Mouse (Mus musculus): ENCODE results near the gene Evi2b. TPM values are rescaled to one million over a fixed set of nuclear protein-coding genes. Genes with fewer than 3 reads are reported as not detected.

Gene Evi2b
- polyA plus RNA-seq, 1 experiment = 0.88 TPM

DNA sequence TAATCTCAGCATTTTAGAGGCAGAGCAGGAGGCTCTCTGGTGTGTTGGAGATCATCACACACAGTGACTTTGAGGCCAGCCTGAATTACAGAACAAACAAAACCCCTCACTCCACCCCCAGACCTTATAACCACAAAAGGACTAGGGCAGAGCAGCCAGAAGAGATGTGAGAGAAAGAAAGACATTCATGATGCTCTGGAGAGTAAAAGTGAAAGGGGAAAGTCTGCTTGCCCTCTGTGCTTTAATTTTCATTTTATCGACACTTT is 681 bp upstream of the Evi2b start:
- no peak for DNase-seq (ENCODE audit: extremely low spot score in 1 of 2, low spot score in 1 of 2)

GRCm38 (mm10) chr11:79522944-79523343 is 618 bp downstream of the Evi2b start:
- DNase-seq (ENCODE audit: extremely low spot score in 1 of 2, low spot score in 1 of 2) = no peak

DNA sequence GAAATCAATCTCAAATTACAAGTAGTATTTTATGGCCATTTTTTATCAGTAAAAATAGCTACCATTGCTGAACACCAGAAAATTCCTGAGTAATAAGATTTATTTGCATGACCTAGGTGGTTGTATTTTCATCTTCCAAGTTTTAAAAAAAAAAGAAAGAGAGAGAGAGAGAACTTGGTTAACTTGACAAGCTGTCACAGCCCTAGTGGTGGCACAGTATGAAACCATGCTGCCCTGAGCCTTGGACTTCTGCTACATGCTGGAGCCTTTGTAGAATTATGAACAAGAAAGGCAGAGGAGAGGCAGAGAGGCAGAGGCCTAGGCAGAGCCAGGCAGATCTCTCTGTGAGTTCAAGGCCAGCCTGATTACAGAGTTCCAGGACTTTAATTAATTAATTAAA is 1.6 kb downstream of the Evi2b start:
- no peak for DNase-seq (ENCODE audit: extremely low spot score in 1 of 2, low spot score in 1 of 2)

DNA sequence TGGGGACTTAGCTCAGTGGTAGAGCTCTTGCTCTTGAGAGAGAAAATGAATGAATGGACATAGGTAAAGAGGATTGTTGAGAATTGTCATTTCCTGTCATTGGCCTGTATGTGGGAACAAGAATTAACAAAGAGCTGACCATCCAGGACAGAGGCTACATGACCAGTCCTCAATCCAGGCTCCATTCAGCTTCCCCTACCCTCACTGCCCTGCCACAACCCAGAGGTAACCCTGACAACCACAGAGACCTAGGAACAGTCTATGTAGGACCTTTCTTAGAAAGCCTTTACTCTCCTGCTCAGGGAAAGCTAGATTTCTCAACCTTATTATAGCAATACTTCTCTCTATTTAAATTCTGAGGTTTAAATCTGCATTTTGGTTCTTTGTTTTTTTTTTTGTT is 2.8 kb downstream of the Evi2b start:
- DNase-seq (ENCODE audit: extremely low spot score in 1 of 2, low spot score in 1 of 2) = no peak

DNA sequence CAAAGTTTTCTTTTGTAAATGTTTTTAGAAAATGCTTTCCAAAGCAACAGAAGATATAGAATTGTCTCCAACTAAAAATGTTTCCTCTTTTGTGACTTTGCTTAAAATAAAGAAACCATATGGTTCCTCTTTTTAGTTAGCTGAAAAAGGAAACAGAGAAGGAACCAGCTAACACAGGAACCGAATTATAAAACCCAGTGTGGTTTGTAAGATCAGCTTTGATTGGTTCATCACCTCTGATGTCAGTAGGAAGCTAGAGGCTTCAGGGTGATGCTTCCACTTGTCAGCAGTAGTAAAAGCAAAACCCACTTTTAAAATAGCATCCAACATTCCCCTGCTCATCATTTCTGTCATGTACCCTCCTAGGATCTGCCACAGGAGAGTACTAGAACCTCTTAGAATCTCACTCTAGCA is 3.7 kb downstream of the Evi2b start:
- DNase-seq (ENCODE audit: extremely low spot score in 1 of 2, low spot score in 1 of 2) = peak; percentile 76 to 80

- DNase-seq (ENCODE audit: extremely low spot score in 1 of 2, low spot score in 1 of 2) = no peak
Measured at GRCm38 (mm10) chr11:79519299-79519698, 4.3 kb downstream of the Evi2b start.

- no peak for DNase-seq (ENCODE audit: extremely low spot score in 1 of 2, low spot score in 1 of 2)
Measured at GRCm38 (mm10) chr11:79515798-79516197, 7.8 kb downstream of the Evi2b start.

DNA sequence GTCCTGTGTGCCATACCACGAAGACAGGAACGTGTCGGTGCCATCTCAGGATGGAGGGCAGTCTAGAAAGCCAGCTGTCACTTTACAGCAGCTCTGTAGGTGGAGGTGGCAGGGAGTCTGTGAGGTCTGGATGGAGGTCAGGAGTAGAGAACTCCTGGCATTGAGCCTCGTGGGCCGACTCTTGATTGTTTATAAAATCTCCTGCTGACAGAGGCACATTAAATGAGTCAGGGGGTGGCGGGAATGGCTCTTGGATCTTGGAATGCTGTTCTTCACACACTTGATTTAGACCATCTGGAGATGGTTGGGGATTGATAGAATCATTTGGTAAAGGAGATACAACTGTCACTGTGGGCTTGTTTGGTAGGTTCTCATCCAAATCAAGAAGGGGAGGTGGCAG is 8.2 kb downstream of the Evi2b start:
- DNase-seq (ENCODE audit: extremely low spot score in 1 of 2, low spot score in 1 of 2) = no peak

GRCm38 (mm10) chr11:79511970-79512369 is 11.6 kb downstream of the Evi2b start:
- DNase-seq (ENCODE audit: extremely low spot score in 1 of 2, low spot score in 1 of 2) = no peak

DNA sequence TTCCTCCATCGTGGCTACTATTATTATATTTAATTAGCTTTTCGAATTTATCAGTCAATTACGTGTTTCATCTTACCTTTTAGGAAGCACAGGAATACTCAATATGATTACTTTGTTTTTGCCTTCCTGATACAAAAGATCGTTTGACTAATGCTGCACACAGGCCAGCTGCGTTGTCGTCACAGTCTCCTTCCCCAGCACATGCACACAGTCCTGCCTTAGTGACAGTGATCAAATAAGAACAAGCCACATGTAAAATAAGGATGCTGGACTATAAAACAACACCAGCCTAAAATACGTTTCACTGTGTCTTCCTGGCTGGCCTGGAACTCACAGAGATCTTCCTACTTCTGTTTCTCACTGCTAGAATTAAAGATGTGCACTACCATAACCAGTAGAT is 19.1 kb downstream of the Evi2b start:
- no peak for DNase-seq (ENCODE audit: extremely low spot score in 1 of 2, low spot score in 1 of 2)

DNA sequence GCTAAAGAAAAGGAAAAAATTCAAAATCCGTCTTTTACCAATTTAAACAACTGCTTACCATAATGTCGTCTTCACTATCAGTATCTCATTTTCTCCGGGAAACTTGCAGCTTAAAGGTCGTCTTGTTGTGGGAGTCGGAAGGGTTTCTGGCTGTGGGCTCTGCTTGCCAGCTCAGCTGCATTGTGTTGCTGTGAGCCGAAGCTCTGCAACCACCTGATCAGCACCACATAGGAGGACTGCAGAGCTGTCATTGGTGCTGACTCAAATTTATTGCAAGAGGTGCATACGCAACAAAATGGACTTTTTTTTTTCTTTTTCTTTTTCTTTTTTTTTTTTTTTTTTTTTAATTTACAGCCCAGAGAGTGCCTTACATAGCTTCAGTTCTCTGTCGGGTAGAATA is 19.7 kb downstream of the Evi2b start, which contains the start of gene Omg:
Omg (minus strand) TSS at position 240 of the 400 bp plus-strand sequence.
- peak; percentile 68 to 83 for DNase-seq (ENCODE audit: extremely low spot score in 1 of 2, low spot score in 1 of 2)

GRCm38 (mm10) chr11:79502917-79503316 is 20.6 kb downstream of the Evi2b start:
- DNase-seq (ENCODE audit: extremely low spot score in 1 of 2, low spot score in 1 of 2) = peak in 1 of 2 experiments; percentile 45

DNA sequence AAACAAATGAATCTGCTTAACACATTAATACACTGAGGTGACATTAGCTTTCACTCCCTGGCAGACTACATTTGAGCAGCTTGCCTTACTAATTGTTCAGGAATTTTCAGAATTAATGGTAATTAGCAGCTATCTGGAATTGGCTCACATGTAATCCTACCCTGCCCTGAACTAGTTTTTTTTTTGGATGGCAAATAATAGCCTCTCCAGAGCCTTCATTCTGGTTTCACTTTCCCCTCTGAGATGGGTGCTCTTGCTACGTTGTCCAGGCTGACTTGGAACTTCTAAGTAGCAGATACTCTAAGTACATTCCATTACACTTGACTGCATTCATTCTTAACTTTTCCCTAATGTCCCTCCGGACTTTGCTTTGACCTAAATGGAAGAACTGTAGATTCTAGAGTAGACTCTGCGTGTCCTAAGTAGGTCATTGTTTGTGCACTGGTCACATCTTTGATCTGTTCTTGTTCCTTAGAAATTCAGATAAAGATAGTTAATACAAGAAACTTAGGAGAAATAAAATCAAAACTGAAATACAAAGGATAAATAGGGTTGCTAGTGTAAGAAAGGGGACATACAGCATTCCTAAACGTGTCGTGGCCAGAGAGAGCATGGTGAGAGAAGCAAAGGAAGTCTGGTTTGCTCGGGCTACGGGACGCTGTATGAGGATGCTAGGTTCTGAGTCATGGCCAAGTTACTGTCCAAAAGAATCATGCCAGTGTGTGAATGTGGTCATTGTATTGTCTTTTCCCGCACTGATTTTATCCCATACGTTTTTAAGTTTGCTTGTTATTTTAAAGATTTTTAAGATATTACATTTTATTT is 28.4 kb downstream of the Evi2b start:
- DNase-seq (ENCODE audit: extremely low spot score in 1 of 2, low spot score in 1 of 2) = no peak

GRCm38 (mm10) chr11:79484721-79485120 is 38.8 kb downstream of the Evi2b start:
- DNase-seq (ENCODE audit: extremely low spot score in 1 of 2, low spot score in 1 of 2) = no peak

DNA sequence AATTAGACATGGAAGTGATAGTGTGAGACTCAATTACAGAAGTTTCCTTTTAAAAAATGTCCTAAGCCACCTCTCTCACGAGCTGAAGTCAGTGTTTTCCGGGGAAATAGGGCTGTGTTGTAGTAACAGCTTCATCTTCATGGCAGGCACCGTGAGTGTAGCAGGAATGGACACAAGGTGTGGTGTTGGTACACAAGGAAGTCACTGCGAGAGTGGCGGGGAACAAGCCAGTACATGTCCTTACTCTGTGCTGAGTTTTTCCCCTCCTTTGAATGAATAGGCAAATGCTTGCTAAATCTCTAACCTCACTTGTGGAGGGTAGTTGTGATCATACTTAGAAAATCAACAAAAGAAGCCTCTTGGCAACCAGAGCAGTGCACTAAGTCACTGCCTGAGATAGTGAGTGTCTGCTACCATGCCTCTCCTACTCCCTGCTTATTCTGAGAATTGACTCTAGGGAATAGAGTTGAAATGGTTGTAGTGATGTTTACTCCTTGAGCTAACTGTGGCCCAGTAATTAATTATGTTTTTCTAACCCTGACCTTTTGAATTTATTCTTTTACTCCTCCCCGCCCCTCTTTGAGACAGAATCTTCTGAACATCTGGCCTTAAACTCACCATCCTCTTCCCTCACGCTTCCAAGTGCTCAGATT is 39.6 kb downstream of the Evi2b start:
- DNase-seq (ENCODE audit: extremely low spot score in 1 of 2, low spot score in 1 of 2) = no peak

DNA sequence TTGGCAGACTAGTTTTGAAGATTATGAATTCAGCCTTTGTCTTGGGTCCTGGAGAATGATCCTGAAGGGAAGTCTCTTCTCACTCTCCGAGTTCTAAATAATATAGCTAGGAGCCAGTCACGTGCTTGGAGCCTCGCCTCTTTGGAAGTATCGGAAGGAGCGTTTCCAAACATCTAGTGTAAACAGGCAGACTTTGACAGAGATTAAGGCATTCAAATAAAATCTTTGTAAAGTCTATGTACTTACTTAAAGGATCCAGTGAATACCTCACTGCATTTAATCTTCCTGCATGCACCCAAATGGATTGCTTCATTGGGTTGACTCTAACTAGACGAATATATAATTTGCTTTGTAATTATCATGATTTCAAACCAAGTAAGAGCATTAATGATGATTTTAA is 40.2 kb downstream of the Evi2b start:
- no peak for DNase-seq (ENCODE audit: extremely low spot score in 1 of 2, low spot score in 1 of 2)

- peak in 1 of 2 experiments; percentile 41 for DNase-seq (ENCODE audit: extremely low spot score in 1 of 2, low spot score in 1 of 2)
Measured at GRCm38 (mm10) chr11:79468097-79468496, 55.5 kb downstream of the Evi2b start.

Other genes starting within 250 kb of the Evi2b start
- not detected in 2 replicates for gene Gm9964, start 226.9 kb downstream of the Evi2b start, polyA plus RNA-seq (2012; rRNA removed)
- gene Nf1, start 184.1 kb downstream of the Evi2b start, polyA plus RNA-seq (2012; rRNA removed) = 35.5 and 39.7 TPM in 2 replicates
- 114 and 125 TPM in 2 replicates for gene Omg, start 19.7 kb downstream of the Evi2b start, polyA plus RNA-seq (2012; rRNA removed)
- gene Evi2, start 6.8 kb upstream of the Evi2b start, polyA plus RNA-seq (2012; rRNA removed) = 0.08 and 0.18 TPM in 2 replicates
- 27.4 and 29.8 TPM in 2 replicates for gene Evi2a, start 6.8 kb upstream of the Evi2b start, polyA plus RNA-seq (2012; rRNA removed)
- gene Rab11fip4, start 67.5 kb upstream of the Evi2b start, polyA plus RNA-seq (2012; rRNA removed) = 128 and 133 TPM in 2 replicates